Mouse (Mus musculus) bone marrow, adult 2 months (tissue): ENCODE measurements around the gene Arl14ep.

Source experiments
- CTCF ChIP-seq: fragments of 200-500 bp; IDR thresholded peaks from 2 replicates; pipeline ENCODE4 v1.5.1; 2011; ENCODE audit warnings: low read length, control low read depth; ENCODE audit not compliant: control insufficient read depth, insufficient read depth
- POLR2A ChIP-seq: fragments of 200-500 bp; IDR thresholded peaks from 2 replicates; pipeline ENCODE4 v1.6.1; 2011; ENCODE audit warnings: low read depth, mild to moderate bottlenecking, control low read depth, low read length, borderline replicate concordance; ENCODE audit not compliant: control insufficient read depth

DNA sequence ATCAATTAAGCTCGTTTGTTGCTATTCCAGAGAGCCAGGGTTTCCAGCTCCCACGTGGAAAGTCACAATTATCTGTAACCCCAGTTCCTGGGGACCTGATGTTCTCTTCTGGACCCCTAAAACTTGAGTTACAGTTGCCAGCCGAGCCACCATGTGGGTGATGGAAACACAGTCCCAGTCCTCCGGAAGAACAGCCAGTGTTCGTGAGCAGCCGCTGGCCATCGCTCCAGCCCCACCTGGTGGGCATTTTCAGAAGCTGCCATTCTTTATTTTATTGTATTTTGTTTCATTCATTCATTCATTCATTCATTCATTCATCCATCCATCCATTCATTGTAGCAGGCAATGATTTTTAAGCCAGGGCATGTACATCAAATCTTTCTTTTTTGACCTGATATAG is 14.0 kb downstream of the Arl14ep start:
- TF ChIP-seq POLR2A (no peak), CTCF (0 out of 2 replicates have a peak, but pooled peaks have one; percentile 8)
